Mouse (Mus musculus) testis, adult 2 months (tissue): ENCODE measurements around the gene Tmcc2. TPM values are rescaled to one million over a fixed set of nuclear protein-coding genes. Genes with fewer than 3 reads are reported as not detected.

Experiments
- H3K27ac ChIP-seq: fragments of 200-500 bp; 2 replicates; pipeline ENCODE4 v1.5.1; 2012; ENCODE audit warnings: low read depth, low read length; ENCODE audit not compliant: control insufficient read depth, insufficient read depth
- H3K27me3 ChIP-seq: fragments of 200-500 bp; 2 replicates; pipeline ENCODE4 v1.6.1; 2012; ENCODE audit warnings: mild to moderate bottlenecking, low read length, moderate library complexity; ENCODE audit not compliant: control insufficient read depth, insufficient read depth
- H3K36me3 ChIP-seq: fragments of 200-500 bp; 2 replicates; pipeline ENCODE4 v1.6.1; 2012; ENCODE audit warnings: mild to moderate bottlenecking, low read length; ENCODE audit not compliant: control insufficient read depth, insufficient read depth
- H3K4me1 ChIP-seq: fragments of 200-500 bp; 2 replicates; pipeline ENCODE4 v1.6.1; 2012; ENCODE audit warnings: low read length; ENCODE audit not compliant: control insufficient read depth, insufficient read depth
- H3K4me3 ChIP-seq: fragments of 200-500 bp; 2 replicates; pipeline ENCODE4 v1.5.1; 2012; ENCODE audit warnings: low read depth, mild to moderate bottlenecking, low read length, moderate library complexity, mixed read lengths; ENCODE audit not compliant: control insufficient read depth
- CTCF ChIP-seq: fragments of 200-500 bp; IDR thresholded peaks from 2 replicates; pipeline ENCODE4 v1.5.1; 2012; ENCODE audit warnings: low read depth, mild to moderate bottlenecking, inconsistent platforms, low read length, moderate library complexity; ENCODE audit not compliant: control insufficient read depth, insufficient read depth, insufficient replicate concordance
- POLR2A ChIP-seq: fragments of 200-500 bp; IDR thresholded peaks from 2 replicates; pipeline ENCODE4 v1.6.1; 2012; ENCODE audit warnings: low read depth, mild to moderate bottlenecking, inconsistent platforms, low read length, moderate library complexity; ENCODE audit not compliant: control insufficient read depth
- polyA plus RNA-seq: library from polyadenylated mRNA; depleted of rRNA; stranded (reverse); fragments of >200 nt; gene quantifications from 2 replicates; pipeline ENCODE4 v1.2.3, GENCODE M21; 2012

Tmcc2 gene
- polyA plus RNA-seq, 1 experiment: 1.8 TPM

- H3K36me3 ChIP-seq: no peaks in the 10 kb centered on the region
- H3K4me3 ChIP-seq: peak overlapping the region; percentile 84
- no peak for TF ChIP-seq POLR2A
- no peak for TF ChIP-seq CTCF
- no peak overlapping the region for H3K27ac ChIP-seq
- peaks cover 8% of the 10 kb centered on the region for H3K4me1 ChIP-seq
- no peaks in the 10 kb centered on the region for H3K27me3 ChIP-seq
Measured at GRCm38 (mm10) chr1:132380550-132381100, 10.5 kb downstream of the Tmcc2 start.

DNA sequence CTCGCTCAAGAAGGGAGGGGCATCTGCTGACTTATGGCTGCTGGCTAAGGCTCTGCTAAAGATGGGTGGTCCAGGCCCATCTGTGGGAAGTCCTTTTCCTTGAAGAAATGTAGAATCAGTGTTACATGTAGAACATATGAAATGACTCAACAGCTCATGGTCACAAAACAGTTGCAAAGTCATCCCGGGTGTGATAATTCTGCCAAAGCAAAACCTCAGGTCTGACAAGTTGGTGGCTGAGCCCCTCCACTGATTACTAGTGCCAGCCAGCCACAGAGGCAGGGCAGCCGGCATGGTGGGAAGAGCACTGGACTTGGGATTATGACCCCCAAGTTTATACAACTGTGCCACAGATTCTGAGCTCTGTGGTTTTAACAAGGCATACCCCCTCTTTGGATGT is 13.3 kb downstream of the Tmcc2 start:
- no peak overlapping the region for H3K27ac ChIP-seq
- no peaks in the 10 kb centered on the region for H3K27me3 ChIP-seq
- TF ChIP-seq POLR2A (no peak), CTCF (no peak)
- peaks cover 8% of the 10 kb centered on the region for H3K4me1 ChIP-seq
- H3K4me3 ChIP-seq: no peak overlapping the region
- H3K36me3 ChIP-seq: no peaks in the 10 kb centered on the region

- peaks cover 8% of the 10 kb centered on the region for H3K4me1 ChIP-seq
- TF ChIP-seq POLR2A (no peak), CTCF (no peak)
- no peaks in the 10 kb centered on the region for H3K27me3 ChIP-seq
- no peak overlapping the region for H3K4me3 ChIP-seq
- H3K27ac ChIP-seq: no peak overlapping the region
- H3K36me3 ChIP-seq: no peaks in the 10 kb centered on the region
Measured at GRCm38 (mm10) chr1:132377055-132377365, 14.1 kb downstream of the Tmcc2 start.

- no peaks in the 10 kb centered on the region for H3K27me3 ChIP-seq
- H3K36me3 ChIP-seq: no peaks in the 10 kb centered on the region
- no peak overlapping the region for H3K27ac ChIP-seq
- TF ChIP-seq POLR2A (no peak), CTCF (no peak)
- no peak overlapping the region for H3K4me3 ChIP-seq
- peaks cover 6% of the 10 kb centered on the region for H3K4me1 ChIP-seq
Measured at GRCm38 (mm10) chr1:132376211-132377054, 14.6 kb downstream of the Tmcc2 start.

- Histone ChIP-seq H3K4me1 (no peaks in the 10 kb centered on the region), H3K27me3 (no peaks in the 10 kb centered on the region), H3K4me3 (no peak overlapping the region), H3K27ac (no peak overlapping the region), H3K36me3 (no peaks in the 10 kb centered on the region)
- TF ChIP-seq POLR2A (no peak), CTCF (no peak)
Measured at GRCm38 (mm10) chr1:132375256-132375655, 15.8 kb downstream of the Tmcc2 start.

DNA sequence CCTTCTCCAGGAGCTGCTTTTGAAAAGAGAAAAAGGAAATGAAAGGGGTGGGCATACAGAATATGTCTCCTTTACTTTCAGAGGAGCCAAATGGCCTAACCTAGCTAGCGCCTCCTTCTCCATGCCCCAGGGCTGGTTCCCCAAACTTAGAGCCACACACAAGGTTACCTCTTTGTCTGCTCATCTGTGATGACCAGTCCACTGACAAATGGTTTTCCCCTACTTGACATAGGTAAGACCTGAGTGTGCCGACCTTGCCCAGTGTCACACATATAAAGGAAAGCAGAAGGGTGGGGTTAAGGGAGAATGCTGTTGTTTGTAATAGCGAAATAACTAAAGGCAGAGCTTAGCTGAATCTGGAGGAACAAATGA is 16.2 kb downstream of the Tmcc2 start:
- Histone ChIP-seq H3K27me3 (no peaks in the 10 kb centered on the region), H3K27ac (no peak overlapping the region), H3K4me3 (no peak overlapping the region), H3K4me1 (no peaks in the 10 kb centered on the region), H3K36me3 (no peaks in the 10 kb centered on the region)
- TF ChIP-seq POLR2A (no peak), CTCF (no peak)

- Histone ChIP-seq H3K27ac (no peak overlapping the region), H3K4me1 (no peaks in the 10 kb centered on the region), H3K36me3 (no peaks in the 10 kb centered on the region), H3K4me3 (no peak overlapping the region), H3K27me3 (no peaks in the 10 kb centered on the region)
- TF ChIP-seq CTCF: no peak
- TF ChIP-seq POLR2A: no peak
Measured at GRCm38 (mm10) chr1:132374140-132374872, 16.8 kb downstream of the Tmcc2 start.
